Mouse (Mus musculus) forebrain, embryonic 15.5 days (tissue): ENCODE measurements around the gene Slc1a2. TPM values are rescaled to one million over a fixed set of nuclear protein-coding genes. Genes with fewer than 3 reads are reported as not detected.

Experiments
- ATAC-seq: fragments of 200-750 bp; cut with Nextera tagmentation; replicated peaks from 2 replicates; pipeline ENCODE4 v1.8.0; 2017; ENCODE audit warnings: mild to moderate bottlenecking, moderate TSS enrichment, moderate library complexity
- H3K27ac ChIP-seq: fragments of 300-500 bp; sonication (generic); replicated peaks from 2 replicates; pipeline ENCODE4 v1.5.1; 2015; ENCODE audit warnings: mild to moderate bottlenecking, inconsistent platforms
- H3K27me3 ChIP-seq: fragments of 300-500 bp; sonication (generic); 2 replicates; pipeline ENCODE4 v1.6.1; 2015; ENCODE audit warnings: inconsistent platforms
- H3K36me3 ChIP-seq: fragments of 300-500 bp; sonication (generic); 2 replicates; pipeline ENCODE4 v1.6.1; 2015; ENCODE audit warnings: mild to moderate bottlenecking, inconsistent platforms
- H3K4me1 ChIP-seq: fragments of 300-500 bp; sonication (generic); 2 replicates; pipeline ENCODE4 v1.6.1; 2015; ENCODE audit warnings: inconsistent platforms
- H3K4me2 ChIP-seq: fragments of 300-500 bp; sonication (generic); replicated peaks from 2 replicates; pipeline ENCODE4 v1.6.1; 2015; ENCODE audit warnings: mild to moderate bottlenecking, inconsistent platforms
- H3K4me3 ChIP-seq: fragments of 300-500 bp; sonication (generic); 2 replicates; pipeline ENCODE4 v1.5.1; 2015; ENCODE audit warnings: mild to moderate bottlenecking, inconsistent platforms
- H3K9ac ChIP-seq: fragments of 300-500 bp; sonication (generic); replicated peaks from 2 replicates; pipeline ENCODE4 v1.6.1; 2015; ENCODE audit warnings: mild to moderate bottlenecking, inconsistent platforms
- H3K9me3 ChIP-seq: fragments of 300-500 bp; sonication (generic); 2 replicates; pipeline ENCODE4 v1.6.1; 2016; ENCODE audit warnings: inconsistent platforms
- WGBS: fragments of 180-500 bp; shearing (Covaris S2); methylation state at CpG from one replicate; pipeline ENCODE4 v1.1.7; 2015; ENCODE audit warnings: mixed read lengths; 5-methylcytosine and 5-hydroxymethylcytosine counted together
- polyA plus RNA-seq: library from polyadenylated mRNA; unstranded; fragments of >200 nt; fragmentation: Nextera tagmentation; extraction: Ambion mirVana; gene quantifications from 2 replicates; pipeline ENCODE4 v1.2.1, GENCODE M21; 2015

Gene Slc1a2
- polyA plus RNA-seq, 1 experiment from 2014 or later = 11.4 TPM

- no peak overlapping the region for H3K4me3 ChIP-seq
- no peak overlapping the region for H3K27ac ChIP-seq
- WGBS = 88% methylated on average over 6 of the region's 6 CpGs
- no peaks in the 10 kb centered on the region for H3K9me3 ChIP-seq
- H3K9ac ChIP-seq = no peak overlapping the region
- H3K4me2 ChIP-seq = no peak overlapping the region
- H3K4me1 ChIP-seq = peaks cover 13% of the 10 kb centered on the region
- H3K36me3 ChIP-seq = no peaks in the 10 kb centered on the region
- ATAC-seq = no peak
- no peaks in the 10 kb centered on the region for H3K27me3 ChIP-seq
These were observed 9.5 kb downstream of the Slc1a2 start for GRCm38 (mm10) chr2:102667981-102668380.

DNA sequence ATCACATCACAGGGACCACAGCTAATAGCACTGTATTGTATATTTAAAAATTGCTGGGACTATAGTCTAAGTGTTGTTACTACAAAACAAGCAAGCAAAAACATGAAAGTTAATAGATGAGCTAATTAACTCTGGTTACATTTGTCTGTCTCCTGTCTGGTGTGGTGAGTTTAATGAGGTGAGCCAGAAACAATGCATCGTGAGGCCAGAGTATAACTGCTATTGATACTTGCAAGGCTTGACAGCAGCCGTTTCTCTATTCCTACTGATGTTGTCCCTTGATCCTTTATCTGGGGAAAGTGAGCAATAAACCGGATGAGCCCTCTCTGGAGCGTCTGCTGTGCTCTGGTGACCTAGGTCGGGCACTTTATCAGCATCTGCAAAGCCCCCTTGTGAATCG lies 11.1 kb downstream of the Slc1a2 start:
- H3K9me3 ChIP-seq = no peaks in the 10 kb centered on the region
- no peak overlapping the region for H3K27ac ChIP-seq
- no peak for ATAC-seq
- H3K4me3 ChIP-seq = no peak overlapping the region
- H3K9ac ChIP-seq = no peak overlapping the region
- WGBS = 28% methylated on average over 6 of the region's 6 CpGs
- H3K27me3 ChIP-seq = no peaks in the 10 kb centered on the region
- peaks cover 5% of the 10 kb centered on the region; the same call in 1 of the 2 replicates for H3K4me1 ChIP-seq
- H3K4me2 ChIP-seq = no peak overlapping the region
- no peaks in the 10 kb centered on the region for H3K36me3 ChIP-seq

DNA sequence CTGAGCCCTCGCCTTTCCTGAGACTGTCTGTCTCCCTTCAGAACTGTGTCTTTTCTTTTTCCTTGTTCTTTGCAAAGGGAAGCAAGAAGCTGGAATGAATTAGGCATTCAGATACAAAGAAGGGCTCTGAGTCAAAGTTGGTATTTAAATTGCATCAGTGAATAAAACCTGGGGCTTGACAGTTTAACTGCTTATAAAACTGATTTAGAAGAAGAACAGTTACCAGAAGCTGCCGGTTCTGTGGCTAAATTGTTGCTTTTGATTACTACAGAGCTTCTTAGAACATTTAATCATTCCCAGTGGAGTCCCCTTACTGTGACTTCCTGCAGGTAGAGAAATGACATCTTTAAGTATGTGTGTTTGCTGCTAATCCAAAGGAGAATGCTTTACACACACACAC lies 16.1 kb downstream of the Slc1a2 start:
- peaks cover 10% of the 10 kb centered on the region; the same call in 1 of the 2 replicates for H3K4me1 ChIP-seq
- no peak overlapping the region for H3K27ac ChIP-seq
- no peak overlapping the region for H3K4me2 ChIP-seq
- H3K27me3 ChIP-seq = no peaks in the 10 kb centered on the region
- no peak overlapping the region for H3K9ac ChIP-seq
- WGBS = 23% methylated on average over 2 of the region's 2 CpGs
- no peaks in the 10 kb centered on the region for H3K9me3 ChIP-seq
- H3K36me3 ChIP-seq = no peaks in the 10 kb centered on the region
- H3K4me3 ChIP-seq = no peak overlapping the region
- no peak for ATAC-seq

DNA sequence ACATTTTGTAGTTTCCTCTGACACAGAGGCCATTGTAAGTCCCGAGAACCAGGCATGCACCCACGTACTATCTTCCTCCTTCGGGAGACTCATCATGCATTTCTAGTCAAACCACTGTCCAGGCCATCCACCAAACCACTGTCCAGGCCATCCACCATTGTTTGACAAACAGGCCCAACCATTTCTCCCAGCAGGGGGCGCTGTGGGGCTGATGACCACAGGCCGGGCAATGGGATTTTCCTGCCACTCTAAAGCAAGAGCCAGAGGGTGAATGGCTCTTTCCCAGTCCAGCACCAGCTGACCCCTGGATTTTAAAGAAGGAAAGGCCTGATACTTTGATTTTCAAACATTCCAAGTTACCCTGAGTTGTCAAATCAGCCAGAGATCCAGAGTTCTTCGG lies 16.8 kb downstream of the Slc1a2 start:
- no peak overlapping the region for H3K4me3 ChIP-seq
- no peaks in the 10 kb centered on the region for H3K27me3 ChIP-seq
- H3K9ac ChIP-seq = no peak overlapping the region
- H3K4me1 ChIP-seq = peaks cover 10% of the 10 kb centered on the region; the same call in 1 of the 2 replicates
- H3K36me3 ChIP-seq = no peaks in the 10 kb centered on the region
- no peak overlapping the region for H3K4me2 ChIP-seq
- H3K9me3 ChIP-seq = no peaks in the 10 kb centered on the region
- no peak for ATAC-seq
- H3K27ac ChIP-seq = no peak overlapping the region
- WGBS = 68% methylated on average over 6 of the region's 6 CpGs

DNA sequence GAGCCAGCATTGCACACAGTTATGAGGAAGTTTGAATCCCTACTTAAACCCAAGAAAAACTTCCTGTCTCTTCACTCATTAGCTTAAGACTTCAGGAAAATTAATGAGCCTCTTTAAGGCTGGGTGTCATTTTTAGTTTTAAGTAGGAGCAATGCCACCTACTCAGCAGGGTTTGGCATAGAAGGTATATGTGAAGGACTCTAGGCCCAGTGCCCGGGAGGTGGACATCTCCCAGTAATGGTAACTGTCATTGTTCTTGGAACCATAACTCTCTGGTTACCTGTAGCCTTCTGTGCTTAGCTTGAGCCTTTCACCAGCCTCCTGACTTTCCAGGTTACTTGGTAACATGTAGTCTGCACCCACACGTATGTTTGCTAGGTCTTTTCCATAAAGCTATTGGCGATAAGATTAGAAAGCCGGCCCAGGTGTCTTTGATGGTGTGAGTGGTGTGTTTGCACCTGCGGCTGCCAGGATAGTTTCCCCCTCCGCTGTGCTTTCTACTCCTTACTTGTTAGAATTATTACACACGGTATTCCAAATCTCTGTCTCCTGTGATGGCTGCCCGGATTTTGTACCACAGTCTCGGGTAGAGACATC lies 18.4 kb downstream of the Slc1a2 start:
- Histone ChIP-seq H3K36me3 (no peaks in the 10 kb centered on the region), H3K4me1 (peaks cover 10% of the 10 kb centered on the region; the same call in 1 of the 2 replicates), H3K4me2 (no peak overlapping the region), H3K4me3 (no peak overlapping the region), H3K9me3 (no peaks in the 10 kb centered on the region), H3K27ac (no peak overlapping the region), H3K9ac (no peak overlapping the region), H3K27me3 (no peaks in the 10 kb centered on the region)
- no peak for ATAC-seq
- WGBS = 92% methylated on average over 9 of the region's 9 CpGs

DNA sequence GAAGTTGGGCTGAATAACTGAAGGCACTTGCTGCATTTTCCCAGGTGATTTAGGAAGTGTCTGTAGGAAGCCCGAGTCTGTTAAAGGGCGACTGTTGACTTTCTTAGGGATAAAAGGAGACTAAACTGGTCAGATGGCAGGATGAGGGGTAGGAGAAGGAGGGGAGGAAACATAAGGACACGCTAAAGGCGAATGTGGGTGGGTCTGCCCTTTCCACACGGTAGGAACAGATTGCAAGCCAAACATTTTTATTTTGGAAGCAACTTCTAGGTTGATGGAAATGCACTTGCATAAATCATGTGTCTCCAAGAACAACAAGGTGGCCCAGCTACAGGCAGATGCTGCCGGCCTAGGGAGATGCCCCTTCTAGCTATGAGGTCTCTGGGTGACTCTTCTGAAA lies 18.9 kb downstream of the Slc1a2 start:
- WGBS = 89% methylated on average over 6 of the region's 6 CpGs
- H3K4me3 ChIP-seq = no peak overlapping the region
- ATAC-seq = no peak
- H3K27ac ChIP-seq = no peak overlapping the region
- no peaks in the 10 kb centered on the region for H3K27me3 ChIP-seq
- peaks cover 10% of the 10 kb centered on the region; the same call in 1 of the 2 replicates for H3K4me1 ChIP-seq
- no peak overlapping the region for H3K9ac ChIP-seq
- no peaks in the 10 kb centered on the region for H3K9me3 ChIP-seq
- no peaks in the 10 kb centered on the region for H3K36me3 ChIP-seq
- H3K4me2 ChIP-seq = no peak overlapping the region

GRCm38 (mm10) chr2:102681351-102681750 lies 22.9 kb downstream of the Slc1a2 start:
- Histone ChIP-seq H3K4me2 (no peak overlapping the region), H3K9me3 (no peaks in the 10 kb centered on the region), H3K9ac (no peak overlapping the region)

GRCm38 (mm10) chr2:102682168-102682567 lies 23.7 kb downstream of the Slc1a2 start:
- no peak overlapping the region for H3K9ac ChIP-seq
- H3K4me3 ChIP-seq = no peak overlapping the region
- ATAC-seq = no peak
- H3K27ac ChIP-seq = no peak overlapping the region
- H3K36me3 ChIP-seq = no peaks in the 10 kb centered on the region
- H3K9me3 ChIP-seq = no peaks in the 10 kb centered on the region
- WGBS = 56% methylated on average over 5 of the region's 5 CpGs
- H3K4me2 ChIP-seq = no peak overlapping the region
- H3K4me1 ChIP-seq = peaks cover 7% of the 10 kb centered on the region
- no peaks in the 10 kb centered on the region for H3K27me3 ChIP-seq

More at GRCm38 (mm10) chr2:102681351-102681750, 22.9 kb downstream of the Slc1a2 start:
- H3K4me1 ChIP-seq = peaks cover 7% of the 10 kb centered on the region
- no peaks in the 10 kb centered on the region for H3K27me3 ChIP-seq
- WGBS = 76% methylated on average over 7 of the region's 7 CpGs
- H3K4me3 ChIP-seq = no peak overlapping the region
- H3K36me3 ChIP-seq = no peaks in the 10 kb centered on the region
- H3K27ac ChIP-seq = no peak overlapping the region
- no peak for ATAC-seq

- 83% methylated on average over 7 of the region's 7 CpGs for WGBS
- no peaks in the 10 kb centered on the region for H3K9me3 ChIP-seq
- no peak overlapping the region for H3K4me2 ChIP-seq
- no peak overlapping the region for H3K4me3 ChIP-seq
- H3K9ac ChIP-seq = no peak overlapping the region
- no peak overlapping the region for H3K27ac ChIP-seq
- peaks cover 7% of the 10 kb centered on the region for H3K4me1 ChIP-seq
- no peaks in the 10 kb centered on the region for H3K36me3 ChIP-seq
- H3K27me3 ChIP-seq = no peaks in the 10 kb centered on the region
- peak; percentile 79 for ATAC-seq
These were observed 27.1 kb downstream of the Slc1a2 start for GRCm38 (mm10) chr2:102685371-102686107.

DNA sequence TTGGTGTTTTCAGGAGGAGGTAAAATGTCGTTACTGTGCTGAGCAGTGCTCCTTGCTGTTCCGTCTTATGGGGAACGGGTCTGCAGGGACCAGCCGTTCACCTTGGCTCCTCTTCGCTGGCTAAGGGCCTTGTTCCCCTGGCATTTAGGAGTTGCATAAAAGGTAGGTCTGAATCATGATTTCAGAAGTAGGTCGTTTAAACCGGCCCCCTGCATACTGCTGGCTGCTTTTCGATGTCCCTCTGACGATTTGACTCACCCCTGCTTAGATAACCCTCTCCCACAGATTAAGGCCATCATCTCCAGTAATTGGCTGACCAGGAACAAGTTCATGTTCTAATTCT lies 27.6 kb downstream of the Slc1a2 start:
- no peak overlapping the region for H3K9ac ChIP-seq
- no peak for ATAC-seq
- no peaks in the 10 kb centered on the region for H3K27me3 ChIP-seq
- H3K4me1 ChIP-seq = peaks cover 7% of the 10 kb centered on the region
- no peaks in the 10 kb centered on the region for H3K36me3 ChIP-seq
- 37% methylated on average over 9 of the region's 9 CpGs for WGBS
- H3K4me3 ChIP-seq = no peak overlapping the region
- H3K27ac ChIP-seq = no peak overlapping the region
- no peak overlapping the region for H3K4me2 ChIP-seq
- no peaks in the 10 kb centered on the region for H3K9me3 ChIP-seq

DNA sequence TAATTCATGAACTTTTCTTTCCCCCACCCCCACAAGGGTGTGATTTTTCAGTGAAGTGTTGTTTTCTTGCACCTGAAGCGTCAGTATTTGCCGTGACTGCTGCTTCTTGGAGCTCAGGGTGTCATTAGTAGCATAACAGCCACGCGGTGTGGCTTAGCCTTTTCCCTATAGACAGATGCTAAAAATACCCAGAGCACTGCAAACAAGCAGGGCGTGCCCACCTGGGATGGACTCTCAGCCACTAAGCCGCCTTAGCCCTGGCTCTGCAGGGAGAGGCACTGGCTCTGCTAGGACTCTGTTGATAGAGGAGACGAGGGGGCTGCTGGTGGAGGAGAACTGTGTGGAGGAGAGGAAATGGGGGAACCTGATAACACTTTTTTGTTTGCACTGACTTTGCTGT lies 35.1 kb downstream of the Slc1a2 start:
- whole genome bisulfite sequencing = 67% methylated on average over 7 of the region's 7 CpGs
- Histone ChIP-seq H3K9ac (no peak overlapping the region), H3K36me3 (no peaks in the 10 kb centered on the region), H3K4me2 (no peak overlapping the region), H3K27me3 (no peaks in the 10 kb centered on the region), H3K9me3 (no peaks in the 10 kb centered on the region), H3K4me1 (no peaks in the 10 kb centered on the region), H3K4me3 (no peak overlapping the region), H3K27ac (no peak overlapping the region)
- no peak for ATAC-seq

GRCm38 (mm10) chr2:102694750-102695149 lies 36.3 kb downstream of the Slc1a2 start:
- H3K4me2 ChIP-seq = no peak overlapping the region
- H3K9me3 ChIP-seq = no peaks in the 10 kb centered on the region
- no peak overlapping the region for H3K27ac ChIP-seq
- H3K9ac ChIP-seq = no peak overlapping the region
- H3K4me1 ChIP-seq = no peaks in the 10 kb centered on the region
- ATAC-seq = no peak
- no peaks in the 10 kb centered on the region for H3K27me3 ChIP-seq
- 76% methylated on average over 4 of the region's 4 CpGs for WGBS
- no peaks in the 10 kb centered on the region for H3K36me3 ChIP-seq
- no peak overlapping the region for H3K4me3 ChIP-seq

GRCm38 (mm10) chr2:102695541-102695940 lies 37.1 kb downstream of the Slc1a2 start:
- H3K9ac ChIP-seq = no peak overlapping the region
- no peaks in the 10 kb centered on the region for H3K27me3 ChIP-seq
- ATAC-seq = no peak
- H3K4me1 ChIP-seq = no peaks in the 10 kb centered on the region
- H3K9me3 ChIP-seq = no peaks in the 10 kb centered on the region
- no peak overlapping the region for H3K4me2 ChIP-seq
- H3K36me3 ChIP-seq = no peaks in the 10 kb centered on the region
- no peak overlapping the region for H3K4me3 ChIP-seq
- H3K27ac ChIP-seq = no peak overlapping the region
